Mouse (Mus musculus) embryonic facial prominence, embryonic 14.5 days (tissue): ENCODE measurements at regions not wholly inside any gene's neighbourhood (a gene's known extent, or its start where the extent isn't known, plus 50 kb on each side); places are given as distances from the start of the nearest gene placed in this dataset.

ENCODE experiments used
- ATAC-seq: fragments of 200-750 bp; cut with Nextera tagmentation; 2 replicates; pipeline ENCODE4 v1.8.0; 2017; ENCODE audit warnings: low read depth, moderate number of reproducible peaks, moderate TSS enrichment
- DNase-seq: peaks from one replicate; pipeline ENCODE4 v3.0.0-alpha.2; 2015; ENCODE audit warnings: low spot score
- H3K27ac ChIP-seq: fragments of 300-500 bp; sonication (generic); replicated peaks from 2 replicates; pipeline ENCODE4 v1.5.1; 2014; ENCODE audit warnings: low read depth, mild to moderate bottlenecking, low read length, moderate library complexity
- H3K27me3 ChIP-seq: fragments of 300-500 bp; sonication (generic); replicated peaks from 2 replicates; pipeline ENCODE4 v1.6.1; 2014; ENCODE audit warnings: low read length; ENCODE audit not compliant: control insufficient read depth, insufficient read depth
- H3K36me3 ChIP-seq: fragments of 300-500 bp; sonication (generic); 2 replicates; pipeline ENCODE4 v1.6.1; 2014; ENCODE audit warnings: low read length, mixed read lengths; ENCODE audit not compliant: control insufficient read depth, insufficient read depth
- H3K4me1 ChIP-seq: fragments of 300-500 bp; sonication (generic); 2 replicates; pipeline ENCODE4 v1.6.1; 2014; ENCODE audit warnings: antibody characterized with exemption, low read length; ENCODE audit not compliant: control insufficient read depth, insufficient read depth
- H3K4me2 ChIP-seq: fragments of 300-500 bp; sonication (generic); 2 replicates; pipeline ENCODE4 v1.6.1; 2014; ENCODE audit warnings: low read depth, mild to moderate bottlenecking, low read length, moderate library complexity, mixed read lengths
- H3K4me3 ChIP-seq: fragments of 300-500 bp; sonication (generic); 2 replicates; pipeline ENCODE4 v1.5.1; 2014; ENCODE audit warnings: low read depth, mild to moderate bottlenecking, low read length
- H3K9ac ChIP-seq: fragments of 300-500 bp; sonication (generic); 2 replicates; pipeline ENCODE4 v1.6.1; 2014; ENCODE audit warnings: low read depth, mild to moderate bottlenecking, low read length, moderate library complexity, mixed read lengths
- H3K9me3 ChIP-seq: fragments of 300-500 bp; sonication (generic); 2 replicates; pipeline ENCODE4 v1.6.1; 2016; ENCODE audit warnings: low read length; ENCODE audit not compliant: control insufficient read depth
- WGBS: fragments of 180-500 bp; shearing (Covaris S2); extraction: QIAGEN DNeasy Blood & Tissue Kit; methylation state at CpG from one replicate; pipeline ENCODE4 v1.1.7; 2014; 5-methylcytosine and 5-hydroxymethylcytosine counted together

GRCm38 (mm10) chr15:9835096-9835495 lies 86.4 kb upstream of the Spef2 start:
- Histone ChIP-seq H3K4me1 (no peaks in the 10 kb centered on the region), H3K27ac (no peak overlapping the region), H3K4me2 (no peak overlapping the region), H3K9ac (no peak overlapping the region), H3K4me3 (no peak overlapping the region), H3K36me3 (no peaks in the 10 kb centered on the region), H3K27me3 (no peaks in the 10 kb centered on the region), H3K9me3 (no peaks in the 10 kb centered on the region)
- WGBS: 59% methylated on average over 4 of the region's 4 CpGs
- no peak for ATAC-seq
- no peak for DNase-seq

DNA sequence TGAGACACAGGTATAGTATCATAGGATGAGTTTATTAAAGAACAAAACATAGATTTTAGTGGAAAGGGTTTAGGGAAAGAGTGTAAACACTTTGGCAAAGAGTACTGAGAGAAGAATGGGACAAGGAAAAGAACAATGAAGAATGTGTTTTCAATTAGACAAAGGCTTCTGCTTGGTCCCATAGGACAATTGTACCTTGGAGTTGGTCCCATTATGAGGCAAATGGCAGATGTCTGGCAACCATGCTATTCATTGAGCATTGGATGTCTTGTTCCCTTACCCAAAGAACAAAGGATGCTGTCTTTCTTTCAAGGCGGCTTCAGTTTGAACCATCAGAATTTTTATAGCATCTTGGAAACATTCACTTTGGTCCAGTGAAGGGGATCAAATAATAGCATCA lies 55.8 kb upstream of the Spef2 start:
- no peaks in the 10 kb centered on the region for H3K9me3 ChIP-seq
- H3K36me3 ChIP-seq: no peaks in the 10 kb centered on the region
- H3K4me2 ChIP-seq: no peak overlapping the region
- no peak overlapping the region for H3K4me3 ChIP-seq
- no peaks in the 10 kb centered on the region for H3K27me3 ChIP-seq
- H3K27ac ChIP-seq: no peak overlapping the region
- DNase-seq: no peak
- ATAC-seq: no peak
- H3K4me1 ChIP-seq: no peaks in the 10 kb centered on the region
- 92% methylated on average over 1 of the region's 1 CpGs for WGBS
- no peak overlapping the region for H3K9ac ChIP-seq
